Mouse (Mus musculus) erythroblast, embryonic 14.5 days (primary cell): ENCODE data around the gene Mtrex.

ENCODE experiments used
- GATA1 ChIP-seq: IDR thresholded peaks from 2 replicates; pipeline ENCODE4 v1.6.1; 2012; ENCODE audit warnings: low read length, inconsistent platforms, mixed read lengths
- TAL1 ChIP-seq: IDR thresholded peaks from 3 replicates; pipeline ENCODE4 v1.6.1; 2012; ENCODE audit warnings: low read length, inconsistent platforms, mixed read lengths

DNA sequence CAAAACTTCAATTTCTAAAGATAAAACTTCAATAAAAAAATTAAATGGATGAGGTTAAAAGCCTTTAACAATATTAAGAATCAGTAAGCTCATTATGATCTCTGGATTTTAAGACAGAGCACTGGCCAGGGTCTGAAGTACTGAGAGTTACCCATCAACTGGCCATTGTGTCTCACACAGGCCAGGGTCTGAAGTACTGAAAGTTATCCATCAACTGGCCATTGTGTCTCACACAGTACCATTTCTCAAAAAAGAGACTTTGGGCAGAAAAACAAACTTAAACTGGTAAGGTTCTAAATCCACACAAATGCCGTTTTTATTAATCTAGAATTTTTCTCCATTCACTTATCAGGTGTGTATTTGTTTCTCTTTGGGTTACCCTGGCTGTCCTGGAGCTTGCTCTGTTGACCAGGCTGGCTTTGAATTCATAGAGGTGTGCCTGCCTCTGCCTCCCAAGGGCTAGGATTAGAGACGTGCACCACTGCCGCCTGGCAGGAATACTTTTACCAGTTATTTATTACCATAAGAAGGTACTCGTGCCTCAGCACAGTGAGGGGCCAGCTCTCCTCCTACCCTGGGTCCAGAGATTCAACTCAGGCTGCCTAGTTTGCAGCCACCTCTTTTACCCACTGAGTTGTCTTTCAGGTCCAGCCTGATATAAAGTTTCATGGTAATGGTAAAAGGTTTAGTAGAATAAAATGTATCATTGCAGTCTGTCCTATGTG, 7.9 kb downstream of the Mtrex start:
- no peak for TF ChIP-seq GATA1
- TF ChIP-seq TAL1, result no peak
